Mouse (Mus musculus) G1E (cell line): ENCODE results near the gene Phf23.

ENCODE experiments used
- CTCF ChIP-seq: IDR thresholded peaks from 2 replicates; pipeline ENCODE4 v1.5.1; 2012; ENCODE audit warnings: low read depth, low read length, inconsistent platforms, mixed read lengths
- TAL1 ChIP-seq: conservative IDR thresholded peaks from 2 replicates; pipeline ENCODE4 v1.6.1; 2012; ENCODE audit warnings: low read depth, low read length, inconsistent platforms, mixed read lengths

GRCm38 (mm10) chr11:69964650-69965270 is 30.8 kb upstream of the Phf23 start, which contains the start of gene Cldn7:
- TF ChIP-seq CTCF (no peak), TAL1 (no peak)
